Mouse (Mus musculus): ENCODE measurements around the gene Rapgef4.

DNA sequence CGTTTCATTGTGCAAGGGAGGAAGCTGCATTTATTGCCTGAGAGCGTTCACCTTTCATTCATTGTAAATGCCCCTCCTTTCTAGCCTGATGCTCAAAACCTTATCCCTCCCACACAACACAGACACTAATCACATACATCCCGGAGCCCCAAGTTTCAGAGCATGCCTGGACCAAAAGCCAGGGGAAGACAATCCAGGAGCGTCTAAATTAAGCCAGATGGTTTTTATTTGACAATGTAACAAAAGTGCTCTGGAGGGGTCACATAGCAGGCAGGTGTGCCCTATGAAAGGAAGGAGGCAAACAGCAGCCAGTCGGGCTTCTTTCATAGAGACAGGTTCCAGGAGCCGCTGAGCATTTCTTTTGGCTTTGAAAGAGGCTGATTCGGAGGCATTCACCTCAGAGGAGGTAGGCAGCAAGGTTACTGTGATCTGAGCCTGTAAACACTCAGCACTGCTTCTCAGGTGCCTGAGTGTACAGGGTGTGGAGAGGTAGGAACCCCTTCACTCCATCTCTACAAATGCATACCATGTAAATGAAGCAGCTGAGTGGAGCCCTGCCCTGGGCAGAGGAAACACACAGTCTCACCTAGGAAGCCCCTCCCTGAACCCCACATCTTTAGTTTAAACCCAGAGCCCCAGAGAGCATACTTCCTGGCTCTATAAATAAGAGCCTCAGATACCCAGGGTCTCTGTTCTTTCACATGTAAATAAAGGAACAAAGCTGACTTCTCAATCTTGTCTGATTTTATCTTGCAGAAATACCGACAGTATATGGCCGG is 155.6 kb downstream of the Rapgef4 start:
- TF ChIP-seq CTCF (IDR thresholded peaks at IDR 0.05) (no peak), EP300 (IDR thresholded peaks at IDR 0.05) (peak; percentile 70)

Data from lung, postnatal 0 days (tissue).